Mouse (Mus musculus) mature B cell (primary cell): ENCODE measurements around the gene Ankrd6.

ENCODE experiments used
- in situ Hi-C: fragments of 300-500 bp; cut with MboI; formaldehyde crosslinking; loops from 2 replicates; pipeline ENCODE4 v1.14.3; 2019

The Ankrd6 gene

DNA sequence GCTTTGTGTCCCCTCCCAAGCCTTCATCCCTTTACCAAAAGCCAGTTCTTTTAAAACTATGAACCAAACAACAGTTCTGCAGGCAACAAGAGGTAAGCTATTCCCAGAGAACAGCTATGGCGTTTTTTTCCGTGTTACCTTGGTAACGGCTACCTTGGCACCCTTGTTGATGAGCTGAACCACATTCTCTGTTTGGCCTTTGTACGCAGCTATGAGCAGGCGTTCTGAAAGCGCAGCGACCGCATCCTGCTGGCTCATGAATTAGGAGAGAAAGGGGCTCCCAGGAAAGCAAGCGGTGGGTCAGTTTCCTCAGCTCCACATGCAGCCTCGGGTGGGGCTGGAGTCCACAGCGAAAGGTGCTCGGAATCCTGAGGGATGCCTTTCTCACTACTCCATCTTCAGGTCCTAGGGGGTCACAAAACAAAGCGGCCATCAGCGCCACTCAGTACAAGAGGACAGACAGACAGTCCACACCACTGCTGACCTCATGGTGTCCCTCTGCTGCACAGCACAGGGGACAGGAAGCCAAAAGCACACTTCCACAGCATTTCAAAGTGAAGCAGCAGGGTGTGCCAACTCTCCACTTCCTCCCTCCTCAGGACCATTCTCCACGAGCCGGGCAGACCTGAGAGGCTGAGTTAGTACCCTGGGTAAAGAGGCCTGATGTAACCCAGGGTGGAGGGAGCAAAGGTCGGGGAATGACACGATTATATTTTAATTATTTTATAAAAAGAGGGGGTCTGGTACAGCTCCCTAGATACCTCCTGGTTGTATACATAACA is 90.3 kb downstream of the Ankrd6 start:
- in situ Hi-C loops, result no loop called here

DNA sequence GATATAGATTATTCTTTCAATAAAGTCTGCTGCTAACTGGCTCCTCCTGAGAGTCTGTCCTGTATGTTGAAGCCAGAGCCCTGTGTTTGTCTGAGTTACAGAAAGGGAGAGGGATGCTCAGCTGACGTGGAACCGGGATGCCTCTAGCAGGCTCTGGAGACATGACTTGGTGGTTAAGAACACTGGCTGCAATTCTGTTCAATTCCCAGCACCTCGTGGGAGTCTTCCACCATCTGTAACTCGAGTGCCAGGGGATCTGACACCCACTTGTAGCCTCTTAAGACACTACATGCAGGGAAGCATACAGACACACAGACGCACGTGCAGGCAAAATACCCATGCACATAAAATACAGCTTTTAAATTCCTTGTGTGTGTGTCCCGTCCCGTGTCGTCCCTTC is 95.1 kb downstream of the Ankrd6 start:
- in situ Hi-C loops, result no loop called here

DNA sequence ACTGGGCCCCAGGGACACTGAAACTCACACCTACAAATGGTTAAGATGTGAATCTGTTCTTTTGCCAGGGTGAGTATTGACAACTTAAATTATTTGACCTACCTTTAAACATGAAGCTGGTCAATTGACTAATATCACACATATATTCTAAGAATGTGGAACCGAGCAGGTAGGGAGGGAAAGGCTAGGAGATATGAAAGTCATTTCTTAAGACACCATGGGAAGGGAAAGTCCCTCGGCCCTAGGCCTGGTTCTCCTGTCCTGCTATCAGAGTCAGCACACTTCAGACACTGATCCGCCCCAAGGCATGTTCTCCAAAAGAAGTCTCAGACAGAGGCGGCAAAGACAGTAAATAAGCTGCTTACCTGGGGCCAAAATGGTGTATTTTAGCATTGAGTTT is 95.7 kb downstream of the Ankrd6 start:
- in situ Hi-C loops, result no loop called here

DNA sequence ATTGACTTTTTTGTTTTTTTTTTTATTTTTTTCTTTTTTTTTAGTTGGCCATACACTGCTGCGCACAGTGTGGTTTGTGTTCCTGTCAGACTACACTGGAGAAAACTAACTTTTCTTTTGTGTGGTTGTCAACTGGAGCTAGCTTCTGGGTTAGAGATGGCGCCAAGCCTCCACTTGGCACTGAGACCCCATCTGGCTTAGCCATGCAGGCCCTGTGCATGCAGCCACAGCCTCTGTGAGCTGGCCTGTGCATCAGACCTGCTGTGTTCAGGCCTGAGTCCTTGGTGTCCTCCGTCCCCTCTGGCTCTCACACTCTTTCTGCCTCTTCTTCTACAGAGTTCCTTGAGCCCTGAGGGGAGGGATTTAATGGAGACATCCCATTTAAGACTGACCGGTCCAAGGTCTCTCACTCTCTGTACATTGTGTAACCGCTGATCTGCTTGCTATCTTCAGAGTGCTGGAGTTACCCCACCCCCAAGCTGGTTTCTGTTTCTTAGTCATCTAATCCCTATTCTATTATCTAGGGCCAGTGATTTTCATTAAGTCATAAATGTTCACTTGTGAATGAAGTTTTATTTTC is 96.9 kb downstream of the Ankrd6 start:
- in situ Hi-C loops, result no loop called here

DNA sequence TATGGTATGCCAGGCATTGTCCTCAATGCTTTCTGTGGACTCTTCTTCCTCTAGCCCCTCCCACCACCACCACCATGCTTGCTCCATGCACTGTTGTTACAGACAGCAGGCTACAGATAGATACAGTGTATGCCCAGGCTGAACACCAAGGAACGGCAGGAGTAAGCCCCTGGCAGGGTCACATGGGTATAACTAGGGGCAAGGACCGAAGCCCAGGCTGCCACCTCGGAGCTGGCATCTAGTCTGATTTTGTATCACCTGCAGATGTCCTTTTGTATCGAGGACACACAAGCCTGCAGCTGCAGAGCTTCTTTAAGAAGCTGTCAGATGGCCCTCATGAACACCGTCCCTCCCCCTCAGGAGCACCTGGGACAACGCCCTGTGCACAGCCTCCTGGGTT is 97.8 kb downstream of the Ankrd6 start:
- in situ Hi-C loops, result no loop called here

DNA sequence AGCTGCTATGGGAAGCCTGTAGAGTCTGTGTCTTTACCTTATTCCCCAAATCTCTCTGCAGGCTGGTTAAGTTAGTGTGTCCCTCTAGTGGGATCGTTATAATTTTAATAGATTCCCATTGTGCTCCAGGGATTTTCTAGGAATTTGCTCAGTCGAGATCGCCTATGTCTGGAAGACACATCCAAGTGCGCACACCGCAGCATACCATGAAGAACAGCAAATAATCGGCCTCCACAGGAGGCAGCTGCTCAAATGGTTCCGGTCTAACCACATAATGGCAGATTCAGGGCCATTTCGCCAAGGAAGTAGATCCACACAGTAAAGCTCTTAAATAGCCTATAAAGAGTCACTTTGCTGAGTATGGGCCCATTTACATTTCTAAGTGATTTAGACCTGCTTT is 98.3 kb downstream of the Ankrd6 start:
- in situ Hi-C loops, result no loop called here

DNA sequence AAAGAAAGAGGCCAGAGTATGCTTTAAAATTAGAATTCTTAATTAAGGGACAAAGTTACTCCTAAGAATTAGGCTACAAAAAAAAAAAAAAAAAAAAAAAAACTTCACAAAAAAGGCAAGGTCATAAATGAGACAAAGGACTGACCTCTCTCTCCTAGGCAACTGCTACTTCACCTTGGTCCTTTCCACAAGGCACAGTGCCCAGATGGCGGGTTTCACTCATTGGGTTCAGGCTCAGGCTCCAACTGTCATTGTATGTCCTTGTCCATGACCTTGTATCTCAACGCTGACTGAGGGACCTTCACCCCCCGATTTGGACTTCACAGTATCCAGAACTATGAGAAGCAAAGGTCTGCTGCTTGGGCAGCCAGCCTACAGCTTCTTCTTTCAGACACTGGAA is 112.2 kb downstream of the Ankrd6 start:
- in situ Hi-C loops, result no loop called here

DNA sequence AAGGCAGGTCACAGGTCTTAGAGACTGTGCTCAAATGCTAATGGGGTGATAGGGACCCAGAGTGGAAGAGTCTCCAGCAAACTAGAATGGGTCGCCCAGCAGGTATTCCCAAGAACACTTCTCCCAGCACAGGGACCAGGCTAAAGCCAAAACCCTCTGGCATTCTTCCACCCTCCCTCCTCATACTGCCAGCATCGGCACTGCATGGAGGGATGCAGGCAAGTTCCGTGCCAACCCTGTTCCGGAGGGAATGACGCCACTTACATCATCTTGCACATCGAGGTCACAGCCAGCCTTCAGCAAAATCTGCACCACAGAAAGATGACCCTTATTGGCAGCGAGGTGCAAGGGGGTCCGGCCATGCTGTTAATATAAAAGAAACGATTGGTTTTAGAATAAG is 114.6 kb downstream of the Ankrd6 start:
- in situ Hi-C loops, result no loop called here

DNA sequence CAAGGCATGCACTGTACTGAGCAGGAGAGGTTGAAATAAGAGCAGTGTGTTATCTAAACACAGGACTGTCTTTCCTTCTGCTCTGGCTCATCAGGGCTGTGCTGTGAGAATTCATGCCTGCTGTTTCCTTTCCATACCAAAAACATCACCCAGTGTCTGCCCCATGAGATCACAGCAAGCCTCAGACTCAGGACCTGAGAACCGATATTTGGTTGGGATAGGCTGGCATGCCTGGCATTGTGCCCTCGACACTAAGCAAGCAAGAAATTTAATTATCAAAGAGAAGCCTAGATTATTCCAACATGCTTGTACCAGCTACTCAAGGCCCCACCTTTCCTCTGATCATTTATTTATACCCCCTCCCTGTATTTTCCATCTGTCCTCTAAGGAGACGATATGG is 116.1 kb downstream of the Ankrd6 start:
- in situ Hi-C loops, result no loop called here

DNA sequence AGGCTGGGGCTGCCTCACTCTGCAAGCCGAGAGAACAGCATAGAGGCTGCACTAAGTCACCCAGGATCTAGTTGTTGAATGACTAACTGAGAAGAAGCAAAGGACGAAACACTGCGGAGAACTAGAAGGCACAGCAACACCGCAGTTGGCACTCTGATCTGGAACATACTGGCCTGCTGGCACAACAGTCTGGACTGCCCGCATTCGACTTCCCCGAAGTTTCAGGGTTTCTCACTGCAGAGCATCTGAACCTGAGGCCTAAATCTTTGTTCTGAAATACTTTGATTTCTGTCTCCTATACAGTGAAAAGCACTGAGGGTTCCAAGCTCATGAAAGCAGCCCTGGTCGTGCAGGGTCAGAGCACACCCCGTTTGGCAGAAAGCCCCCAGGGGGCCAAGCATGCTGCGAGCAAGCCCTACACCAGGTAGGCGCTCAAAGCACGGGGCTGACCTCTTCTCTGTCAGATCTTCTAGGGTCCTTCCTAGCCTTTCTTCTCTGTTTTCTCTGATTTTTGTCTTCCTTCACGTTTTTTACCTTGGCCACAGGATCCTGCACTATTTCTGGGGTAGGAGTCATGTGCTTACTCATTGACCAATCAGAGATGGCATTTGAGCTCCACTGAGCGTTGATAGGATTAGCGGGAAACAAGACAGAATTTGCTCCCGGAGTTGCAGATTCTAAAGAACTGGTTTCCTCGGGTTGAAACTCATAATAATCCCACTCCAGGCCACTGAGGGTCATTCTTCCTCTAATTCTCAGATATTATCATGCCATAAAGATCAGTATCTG is 117.0 kb downstream of the Ankrd6 start:
- in situ Hi-C loops, result no loop called here

DNA sequence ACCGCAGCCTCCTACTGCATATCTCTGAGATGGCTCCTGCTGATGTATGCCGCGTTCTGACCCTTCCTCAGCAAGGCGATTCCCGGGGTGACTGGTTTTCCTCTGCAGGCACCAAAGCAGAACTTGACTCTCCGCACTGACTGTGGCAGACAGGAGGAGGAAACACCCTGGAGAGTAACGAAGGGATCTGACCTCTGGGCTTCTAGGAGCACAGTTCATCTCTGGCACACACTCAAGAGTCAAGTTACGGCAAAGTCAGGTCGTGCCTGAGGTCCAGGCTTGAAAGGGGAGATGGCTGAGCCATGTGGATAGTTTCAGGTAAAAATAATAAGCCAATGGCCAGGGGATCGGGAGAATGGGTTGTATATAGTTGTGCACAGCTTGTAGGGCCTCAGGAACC is 121.3 kb downstream of the Ankrd6 start:
- in situ Hi-C loops, result no loop called here

DNA sequence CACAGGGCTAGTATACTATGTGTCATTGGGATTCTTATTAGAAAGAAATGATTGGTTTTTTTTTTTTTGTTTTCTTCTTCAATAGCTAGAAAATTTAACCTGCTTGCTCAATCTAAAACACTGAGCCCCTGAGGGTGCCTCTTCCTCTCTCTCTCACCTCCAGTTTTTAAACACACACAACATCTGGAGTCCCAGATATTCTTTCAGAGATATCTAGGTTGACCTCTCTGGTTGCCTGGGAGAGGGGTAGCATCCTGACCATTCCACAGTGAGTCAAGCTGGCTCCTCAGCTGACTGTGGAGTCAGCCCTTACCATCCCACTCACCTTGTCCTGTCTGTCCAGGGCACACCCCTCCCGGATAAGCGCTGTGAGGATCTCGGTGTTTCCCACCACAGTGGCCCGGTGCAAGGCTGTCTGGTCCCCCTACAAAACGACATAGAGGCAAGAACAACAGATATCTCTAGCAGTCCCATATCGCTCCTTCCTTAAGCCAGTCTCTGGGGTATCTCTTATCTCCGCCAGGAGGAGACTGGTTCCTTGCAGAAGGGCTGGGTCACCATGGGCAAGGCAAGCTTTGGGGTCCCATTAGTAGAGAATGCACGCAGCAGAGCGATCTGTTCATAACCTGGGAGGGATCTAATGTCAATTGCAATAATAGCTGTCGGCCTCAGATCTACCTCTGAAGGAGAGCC is 122.1 kb downstream of the Ankrd6 start:
- in situ Hi-C loops, result no loop called here

DNA sequence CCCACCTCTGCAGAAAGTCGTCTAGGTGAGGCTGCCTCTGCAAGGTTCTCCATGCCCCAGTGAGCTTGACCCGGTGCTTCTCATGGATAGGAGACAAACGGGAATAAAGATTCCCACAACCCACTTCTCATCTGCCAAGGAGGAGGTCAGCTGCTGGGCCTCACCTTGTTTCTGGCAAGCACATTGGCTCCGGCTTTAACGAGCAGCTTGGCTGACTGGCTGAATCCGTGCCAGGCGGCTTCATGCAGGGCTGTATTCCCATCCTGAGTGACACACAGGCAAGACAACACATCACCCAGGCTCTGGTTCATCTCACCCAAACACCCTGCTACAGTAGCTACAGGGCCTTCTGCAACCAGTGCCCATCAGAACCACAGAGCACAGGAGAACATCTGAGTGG is 123.7 kb downstream of the Ankrd6 start:
- in situ Hi-C loops, result no loop called here

DNA sequence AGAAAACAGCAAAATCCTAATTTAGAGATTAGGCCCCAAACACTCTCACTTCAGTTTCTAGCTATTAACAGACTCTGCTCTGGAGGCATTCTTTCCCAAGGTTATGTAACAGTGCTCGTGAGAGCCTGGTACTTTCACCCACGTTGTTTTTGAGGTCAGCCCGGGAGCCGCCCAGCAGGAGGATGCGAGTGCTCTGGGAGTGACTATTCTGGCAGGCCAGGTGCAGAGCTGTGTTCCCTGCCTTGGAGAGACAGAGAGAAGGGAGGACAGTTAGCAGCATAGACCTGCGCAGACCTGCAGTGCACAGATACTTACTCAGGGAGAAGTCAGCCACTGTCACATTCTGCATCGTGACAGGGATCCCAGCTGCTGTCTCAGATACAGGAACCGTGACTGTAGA is 126.4 kb downstream of the Ankrd6 start:
- in situ Hi-C loops, result no loop called here

DNA sequence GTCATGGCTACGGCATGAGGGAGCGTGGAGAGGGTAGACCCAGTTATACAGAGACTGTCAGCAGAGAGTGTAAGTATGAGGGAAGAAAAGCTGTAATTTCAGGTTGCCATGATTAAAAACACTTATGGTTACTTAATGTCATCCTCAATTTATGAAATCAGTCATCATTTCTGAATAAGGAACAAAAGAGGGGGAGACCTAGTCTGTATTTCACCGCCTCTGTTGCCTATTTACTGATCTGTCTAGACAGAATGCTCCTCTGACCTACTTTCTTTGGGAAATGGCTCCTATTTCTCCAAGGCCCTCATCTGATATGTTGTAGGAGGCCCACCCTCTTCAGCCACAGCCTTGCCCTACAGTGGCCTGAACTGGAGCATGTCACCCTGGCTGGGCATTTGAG is 130.0 kb downstream of the Ankrd6 start:
- in situ Hi-C loops, result no loop called here

DNA sequence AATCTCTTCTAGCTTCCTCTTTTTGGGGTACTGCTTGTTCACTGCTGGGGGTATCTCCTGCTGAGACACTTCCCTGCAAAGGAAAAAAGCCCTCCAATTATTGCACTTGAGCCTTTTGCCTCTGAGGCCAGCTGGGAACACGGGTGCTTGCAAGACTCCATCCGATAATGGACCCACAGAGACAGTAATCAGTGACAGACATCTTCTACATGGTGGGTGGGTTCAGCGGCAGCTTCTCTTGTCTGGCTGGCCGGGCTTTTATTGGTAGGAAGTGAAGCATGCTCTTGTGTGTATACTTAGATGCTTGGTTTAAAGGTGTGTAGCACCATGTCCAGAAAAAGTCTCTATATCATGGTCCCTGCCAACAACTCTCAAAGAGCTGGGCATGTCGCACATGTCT is 133.2 kb downstream of the Ankrd6 start:
- in situ Hi-C loops, result no loop called here

DNA sequence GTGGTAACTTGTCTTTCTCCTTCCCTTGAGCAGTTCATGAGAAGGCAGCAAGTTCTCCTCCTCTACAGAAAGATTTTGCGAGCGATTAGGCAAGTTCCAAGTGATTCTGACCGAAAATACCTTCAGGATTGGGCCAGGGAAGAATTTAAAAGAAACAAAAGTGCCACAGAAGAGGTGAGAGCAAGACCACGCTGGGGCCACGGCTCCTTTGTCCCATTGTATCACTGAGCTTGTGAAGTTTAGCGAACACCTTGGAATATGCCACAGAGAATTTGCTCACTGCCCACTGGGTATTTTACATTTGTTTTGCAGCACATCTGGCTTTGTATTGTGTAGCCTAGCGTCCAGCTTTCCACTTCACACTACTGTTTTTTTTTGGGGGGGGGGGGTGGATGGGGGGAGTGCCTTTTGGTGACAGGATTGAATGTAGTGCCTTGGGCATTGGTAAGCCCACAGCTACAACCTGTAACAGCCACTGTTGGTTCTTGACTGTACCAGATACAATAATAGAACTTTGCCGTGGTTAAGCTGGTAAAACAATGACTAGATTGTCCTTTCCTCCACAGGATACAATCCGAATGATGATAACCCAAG is 150.0 kb downstream of the Ankrd6 start:
- in situ Hi-C loops, result no loop called here

DNA sequence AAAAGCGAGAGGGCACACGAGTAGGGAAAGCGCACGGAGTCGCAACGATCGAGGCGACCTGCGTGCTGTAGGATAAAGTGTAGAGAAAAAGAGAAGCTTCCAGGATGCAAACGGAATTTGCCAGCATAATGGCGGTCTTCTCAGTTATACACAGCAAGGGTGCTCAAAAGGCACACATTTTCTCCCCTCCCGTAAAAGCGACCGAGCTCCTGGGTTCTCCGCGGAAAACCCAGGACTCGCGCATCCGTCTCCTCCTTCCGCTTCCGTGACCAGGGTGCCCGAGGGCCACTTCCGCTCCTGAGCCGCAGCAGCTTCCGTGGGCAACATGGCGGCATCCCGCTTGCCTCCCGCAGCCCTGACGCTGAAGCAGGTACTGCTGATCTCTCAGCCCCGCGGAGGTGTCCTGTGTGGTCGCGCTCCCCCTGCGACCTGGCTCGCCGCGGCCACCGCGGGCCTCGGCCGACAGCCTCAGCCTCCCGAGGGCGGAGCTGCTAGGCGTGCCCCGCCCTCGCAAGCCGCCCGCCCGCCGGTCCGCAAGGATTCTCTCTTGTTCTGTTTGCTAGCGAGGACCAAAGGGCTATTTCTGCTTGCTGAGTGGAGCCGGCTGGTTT is 150.6 kb downstream of the Ankrd6 start, which contains the start of gene Lyrm2:
Lyrm2 (plus strand) TSS at position 288 of the 611 bp plus-strand sequence.
- in situ Hi-C loops, result no loop called here

DNA sequence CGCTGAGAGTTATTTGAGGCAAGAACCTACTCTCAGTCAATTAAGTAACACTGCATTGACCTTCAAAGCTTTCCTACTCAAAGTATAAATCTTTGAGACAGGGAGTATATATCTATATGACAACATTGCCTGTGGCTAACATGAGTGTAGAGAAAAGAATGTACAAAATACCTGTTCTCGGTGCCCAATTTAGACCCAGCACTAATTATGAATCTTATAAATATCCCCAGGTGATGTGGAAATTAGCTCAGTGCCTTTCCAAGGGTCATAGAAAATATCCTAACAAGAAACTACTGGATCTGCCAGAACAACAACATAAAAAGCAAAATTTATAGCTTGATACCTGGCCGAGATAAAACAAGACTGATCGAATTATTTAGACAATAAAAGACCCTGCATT is 151.7 kb downstream of the Ankrd6 start:
- in situ Hi-C loops, result no loop called here

DNA sequence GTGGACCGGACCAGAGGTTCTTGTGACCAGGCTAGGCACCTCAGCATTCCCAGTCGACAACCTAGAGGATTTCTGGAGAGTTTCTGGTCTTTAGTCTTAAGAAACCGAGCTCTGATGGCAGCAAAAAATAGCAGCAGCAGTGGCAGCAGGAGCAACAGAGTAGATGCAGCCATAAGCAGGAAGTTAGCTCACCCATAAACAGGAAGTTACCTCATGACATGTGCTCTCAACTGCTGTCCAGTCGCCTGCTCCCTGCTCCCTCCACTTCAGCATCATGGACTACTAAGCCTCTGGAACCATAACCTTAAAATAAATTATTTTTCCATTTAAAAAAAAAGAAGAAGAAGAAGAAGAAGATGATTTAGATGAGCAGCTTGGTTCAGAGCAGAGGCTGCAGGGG is 161.6 kb downstream of the Ankrd6 start:
- in situ Hi-C loops, result no loop called here

DNA sequence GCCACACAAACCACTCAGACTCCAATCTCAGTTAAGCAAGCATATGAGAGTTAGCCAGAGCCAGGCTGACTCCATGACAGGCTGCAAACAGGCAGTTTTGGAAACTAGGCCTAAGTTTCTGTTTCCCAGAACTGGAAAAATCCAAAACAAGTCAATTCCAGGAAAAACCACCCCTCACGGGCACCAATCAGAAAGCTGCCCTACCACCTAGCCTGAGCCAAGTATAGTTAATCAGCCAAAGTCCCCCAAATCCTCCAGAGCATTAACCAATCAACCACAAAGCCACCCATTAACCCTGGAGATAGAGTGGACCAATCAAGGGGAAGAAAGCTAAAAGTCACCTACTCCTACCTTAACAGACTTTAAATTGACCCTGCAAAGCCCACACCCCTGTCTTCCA is 163.5 kb downstream of the Ankrd6 start:
- in situ Hi-C loops, result no loop called here

DNA sequence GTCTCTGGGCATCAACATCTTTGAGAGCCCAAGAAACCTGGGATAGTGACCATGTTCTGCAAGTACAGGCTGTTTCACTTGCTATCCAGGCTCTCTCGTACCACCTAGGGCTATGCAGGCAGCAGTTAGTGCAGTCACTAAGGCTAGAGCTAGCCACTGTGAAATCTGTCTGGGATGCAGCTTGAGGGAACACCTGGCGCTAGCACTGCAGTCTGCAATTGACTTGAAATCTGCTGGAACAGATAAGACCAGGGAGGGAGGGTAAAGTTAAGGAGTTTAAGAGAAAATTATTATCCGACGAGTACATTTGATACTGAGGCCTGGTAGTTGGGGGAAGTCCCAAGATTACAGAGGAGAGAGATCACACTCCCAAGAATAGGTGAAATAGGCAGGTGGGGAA is 170.6 kb downstream of the Ankrd6 start:
- in situ Hi-C loops, result no loop called here
